In the genomic region with DNA sequence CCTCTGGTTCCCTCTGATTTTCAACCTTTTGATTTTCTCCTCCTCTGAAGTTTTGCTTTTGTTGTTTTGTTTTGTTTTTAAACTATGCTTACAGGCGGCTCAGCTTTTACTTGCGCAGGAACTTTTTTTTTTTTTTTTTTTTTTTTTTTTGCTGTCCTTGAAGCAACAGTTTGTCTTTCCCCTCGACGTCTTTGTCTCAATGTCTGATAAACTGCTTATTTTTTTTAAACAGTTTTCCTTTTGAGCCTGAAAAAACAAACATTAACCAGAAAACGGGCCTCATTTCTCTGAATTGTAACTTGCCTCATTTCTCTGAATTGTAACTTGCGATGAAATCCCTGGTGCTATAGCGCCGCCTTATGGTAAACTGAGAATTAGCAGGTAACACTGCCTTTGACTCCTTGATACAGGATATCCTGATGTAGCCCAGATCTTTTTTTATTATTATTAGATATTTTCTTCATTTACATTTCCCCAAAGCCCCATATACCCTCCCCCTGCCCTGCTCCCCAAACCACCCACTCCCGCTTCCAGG, we compare ENCODE assay signal across 8 mouse cellular contexts. TPM values are rescaled to one million over a fixed set of nuclear protein-coding genes. Genes with fewer than 3 reads are reported as not detected.
DNase-seq lines count a peak whose midpoint lies in the region.

No protein-coding gene starts in this region.

- peak; percentile 40 for DNase-seq in gastrocnemius, adult 18-20 months (ENCODE audit: low spot score)
- DNase-seq in gastrocnemius, postnatal 4 days (ENCODE audit: low spot score in 2 of 2) = no peak
- DNase-seq in urinary bladder, postnatal 25 days (ENCODE audit: low spot score) = peak; percentile 29
- no peak for DNase-seq in urinary bladder, postnatal 10 days (ENCODE audit: low spot score)
- peak; percentile 47 to 57 for DNase-seq in cerebellum, postnatal 4 days (ENCODE audit: low spot score in 2 of 2)
- DNase-seq in kidney, postnatal 25 days = peak; percentile 59 to 66
- DNase-seq in lung, postnatal 10 days = peak; percentile 50
- peak; percentile 66 for DNase-seq in thymus, postnatal 4 days

RNA-seq across cellular contexts. Expression of a gene that starts 52.0 kb away (rescaled TPM):
- total RNA-seq in gastrocnemius, adult 18-20 months (2021) = 10 to 100 TPM; 60.7 to 61.4 TPM
- 10 to 100 TPM; 43.0 to 52.7 TPM for total RNA-seq in gastrocnemius, postnatal 4 days (2021)

Comparison
In these comparisons a context has a peak if more than half of its experiments do, and no peak if none do; other contexts are left out.
1. DNase-seq: peak in gastrocnemius, adult 18-20 months (single experiment), urinary bladder, postnatal 25 days (single experiment), cerebellum, postnatal 4 days (2 of 2), kidney, postnatal 25 days (2 of 2), lung, postnatal 10 days (single experiment) and thymus, postnatal 4 days (single experiment); none in gastrocnemius, postnatal 4 days (0 of 2) and urinary bladder, postnatal 10 days (single experiment).